Mouse (Mus musculus) liver, adult 2 months (tissue): ENCODE results near the gene Mt2. TPM values are rescaled to one million over a fixed set of nuclear protein-coding genes. Genes with fewer than 3 reads are reported as not detected.
"Not testable (repeated sequence)": the region's sequence is repeated elsewhere in the genome, so short reads cannot be mapped to it uniquely, and the experiment has no call there.

Experiments
- DNase-seq: peaks from one replicate; pipeline ENCODE4 v3.0.0-alpha.2; 2011; ENCODE audit warnings: low read depth, low spot score; ENCODE audit errors: extremely low read depth
- H3K27ac ChIP-seq: fragments of 200-500 bp; replicated peaks from 2 replicates; pipeline ENCODE4 v1.5.1; 2012; ENCODE audit warnings: low read depth, mild to moderate bottlenecking, control low read depth, inconsistent platforms, low read length; ENCODE audit not compliant: insufficient read depth
- H3K27me3 ChIP-seq: fragments of 200-500 bp; 2 replicates; pipeline ENCODE4 v1.6.1; 2012; ENCODE audit warnings: mild to moderate bottlenecking, moderate library complexity, low read length, inconsistent platforms; ENCODE audit not compliant: control insufficient read depth, insufficient read depth
- H3K36me3 ChIP-seq: fragments of 200-500 bp; 2 replicates; pipeline ENCODE4 v1.6.1; 2012; ENCODE audit warnings: low read length, inconsistent platforms; ENCODE audit not compliant: control insufficient read depth, insufficient read depth
- H3K4me1 ChIP-seq: fragments of 200-500 bp; 2 replicates; pipeline ENCODE4 v1.6.1; 2011; ENCODE audit warnings: low read length; ENCODE audit not compliant: control insufficient read depth, insufficient read depth
- H3K4me3 ChIP-seq: fragments of 200-500 bp; 2 replicates; pipeline ENCODE4 v1.5.1; 2011; ENCODE audit warnings: low read depth, mild to moderate bottlenecking, control low read depth, low read length, moderate library complexity; ENCODE audit not compliant: insufficient read depth
- H3K79me2 ChIP-seq: fragments of 200-500 bp; 2 replicates; pipeline ENCODE4 v1.6.1; 2012; ENCODE audit warnings: inconsistent platforms, mild to moderate bottlenecking, low read length, moderate library complexity; ENCODE audit not compliant: control insufficient read depth, insufficient read depth
- H3K9ac ChIP-seq: fragments of 200-500 bp; 2 replicates; pipeline ENCODE4 v1.6.1; 2012; ENCODE audit warnings: low read depth, mild to moderate bottlenecking, control low read depth, inconsistent platforms, low read length
- CTCF ChIP-seq: fragments of 200-500 bp; IDR thresholded peaks from 2 replicates; pipeline ENCODE4 v1.5.1; 2011; ENCODE audit warnings: low read depth, low read length, control low read depth
- POLR2A ChIP-seq: fragments of 200-500 bp; IDR thresholded peaks from 2 replicates; pipeline ENCODE4 v1.6.1; 2011; ENCODE audit warnings: low read length, control low read depth; ENCODE audit not compliant: insufficient read depth; ENCODE audit errors: extremely low read depth
- WGBS: fragments of 180-500 bp; shearing (Covaris S2); methylation state at CpG from one replicate; pipeline ENCODE4 v1.1.7; 2018; 5-methylcytosine and 5-hydroxymethylcytosine counted together
- polyA plus RNA-seq: library from polyadenylated mRNA; depleted of rRNA; stranded (reverse); fragments of >200 nt; gene quantifications from 2 replicates; pipeline ENCODE4 v1.2.3, GENCODE M21; 2012
- total RNA-seq: library from RNA; depleted of rRNA; stranded (reverse); fragments of >200 nt; gene quantifications from 2 replicates; pipeline ENCODE4 v1.2.3, GENCODE M21; 2014

Mt2 gene
- total and polyA plus RNA-seq, 2 experiments = 9.4 to 120 TPM

DNA sequence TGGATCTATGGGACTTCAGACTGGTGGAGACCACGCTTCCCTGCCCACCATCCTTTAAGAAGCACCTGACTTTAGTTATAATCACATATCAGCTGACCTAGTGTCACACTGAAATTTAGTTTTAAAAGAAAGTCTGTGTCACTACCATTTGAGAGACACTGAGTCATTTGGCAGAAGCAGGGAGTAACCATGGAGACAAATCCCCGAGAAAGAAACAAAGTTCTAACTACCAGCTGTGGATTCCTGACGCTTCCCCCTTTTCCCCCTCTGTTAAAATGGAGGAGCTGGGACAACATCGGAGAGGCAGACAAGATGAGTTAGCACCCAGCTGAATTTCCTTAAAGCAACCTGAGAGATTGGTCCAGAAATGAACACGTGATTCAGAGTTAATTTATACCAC lies 24.2 kb upstream of the Mt2 start:
- Histone ChIP-seq H3K4me1 (no peaks in the 10 kb centered on the region), H3K4me3 (no peak overlapping the region), H3K27me3 (no peaks in the 10 kb centered on the region), H3K36me3 (no peaks in the 10 kb centered on the region), H3K9ac (no peak overlapping the region), H3K79me2 (no peaks in the 10 kb centered on the region), H3K27ac (no peak overlapping the region)
- TF ChIP-seq CTCF = no peak
- no peak for TF ChIP-seq POLR2A
- no peak for DNase-seq
- WGBS = 57% methylated on average over 5 of the region's 5 CpGs

DNA sequence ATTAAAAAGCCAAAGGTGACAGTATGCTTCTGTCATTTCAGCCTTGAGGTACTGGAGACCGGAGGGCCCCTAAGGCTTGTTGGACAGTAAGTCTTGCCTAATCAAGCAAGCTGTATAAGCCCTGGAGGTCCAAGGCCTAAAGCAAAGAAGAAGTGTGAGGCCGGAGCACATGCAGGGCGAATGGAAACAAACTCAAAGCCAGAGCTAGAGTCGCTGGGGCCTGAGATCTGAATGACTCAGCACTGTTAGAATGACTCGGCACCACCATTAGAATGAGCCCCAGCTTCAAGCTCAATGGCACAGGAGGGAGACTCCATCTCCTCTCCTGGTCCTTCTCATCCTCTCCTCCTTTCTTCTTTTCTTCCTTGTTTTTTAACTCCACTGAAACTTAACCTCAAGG lies 21.5 kb upstream of the Mt2 start:
- no peak overlapping the region for H3K9ac ChIP-seq
- no peaks in the 10 kb centered on the region for H3K4me1 ChIP-seq
- DNase-seq = no peak
- TF ChIP-seq CTCF (no peak), POLR2A (no peak)
- no peak overlapping the region for H3K27ac ChIP-seq
- no peaks in the 10 kb centered on the region for H3K27me3 ChIP-seq
- H3K4me3 ChIP-seq = no peak overlapping the region
- WGBS = 80% methylated on average over 5 of the region's 5 CpGs
- H3K79me2 ChIP-seq = no peaks in the 10 kb centered on the region
- H3K36me3 ChIP-seq = no peaks in the 10 kb centered on the region

DNA sequence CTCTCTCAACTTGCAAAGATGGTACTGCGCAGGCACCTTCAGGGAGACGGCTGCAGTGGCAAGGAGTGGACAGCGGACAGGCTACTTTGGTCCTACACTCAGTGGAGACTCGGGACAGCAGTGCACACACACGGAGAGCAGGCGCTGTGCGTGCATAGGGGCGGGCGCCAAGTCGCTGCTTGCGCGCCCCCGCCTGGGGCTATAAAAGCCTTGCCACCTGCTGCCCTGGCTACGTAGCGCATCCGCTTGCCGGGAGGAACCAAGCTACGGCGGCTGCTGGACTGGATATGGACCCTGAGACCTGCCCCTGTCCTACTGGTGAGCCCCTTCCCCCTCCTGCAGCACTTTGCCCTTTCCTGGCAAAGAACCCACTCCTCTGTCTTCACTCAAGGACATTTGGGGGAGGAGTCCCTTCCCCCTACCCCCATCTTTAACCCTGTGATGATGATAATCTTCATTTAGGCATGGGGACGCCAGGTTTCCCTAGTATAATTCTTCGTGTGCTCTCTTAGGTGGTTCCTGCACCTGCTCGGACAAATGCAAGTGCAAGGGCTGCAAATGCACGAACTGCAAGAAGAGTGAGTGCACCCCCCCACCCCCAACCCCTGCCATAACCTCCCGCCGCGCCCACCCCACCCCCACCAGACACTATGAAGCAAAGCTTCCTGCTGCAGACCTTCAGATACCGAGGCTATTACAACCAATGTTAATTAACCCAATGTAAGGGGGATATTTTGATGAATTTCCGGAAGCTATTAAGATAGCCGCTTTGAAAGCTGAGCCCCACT lies 19.8 kb upstream of the Mt2 start, which contains the start of gene Mt3:
Gene Mt3 (plus strand): TSS at position 95 of the 788 bp plus-strand sequence.
- no peak for DNase-seq
- Histone ChIP-seq H3K9ac (0 out of 2 replicates have a peak within 1 kb of the TSS, but pooled peaks have one; percentile 24), H3K4me3 (no peak within 1 kb of the TSS), H3K27ac (no peak within 1 kb of the TSS), H3K27me3 (no peaks in the 10 kb centered on the region), H3K79me2 (no peaks in the 10 kb centered on the region), H3K36me3 (no peaks in the 10 kb centered on the region), H3K4me1 (no peaks in the 10 kb centered on the region)
- TF ChIP-seq CTCF (peak; percentile 37), POLR2A (no peak)
- WGBS = 5% methylated on average over 29 of the region's 29 CpGs

DNA sequence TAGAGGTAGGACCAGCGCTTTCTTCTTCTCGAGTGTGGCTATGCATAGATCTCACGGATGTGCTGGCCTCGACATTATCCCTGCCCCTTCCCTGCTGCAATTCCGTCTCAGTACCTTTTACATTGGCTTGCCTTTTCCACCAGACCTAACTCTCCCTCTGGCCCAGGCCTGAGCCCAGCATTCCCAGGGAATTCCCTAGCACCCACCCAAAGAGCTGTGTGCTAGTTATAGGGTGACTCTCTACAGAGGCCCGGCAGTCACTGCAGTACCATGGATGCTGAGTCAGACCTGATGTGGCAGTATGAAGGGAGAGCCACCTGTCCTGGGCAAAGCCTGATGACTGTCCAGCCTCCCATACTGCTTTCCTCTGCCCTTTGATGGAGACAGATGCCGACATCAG lies 19.0 kb upstream of the Mt2 start:
- H3K79me2 ChIP-seq = no peaks in the 10 kb centered on the region
- WGBS = 42% methylated on average over 7 of the region's 7 CpGs
- no peaks in the 10 kb centered on the region for H3K4me1 ChIP-seq
- H3K36me3 ChIP-seq = no peaks in the 10 kb centered on the region
- no peak overlapping the region for H3K4me3 ChIP-seq
- DNase-seq = no peak
- no peak overlapping the region for H3K9ac ChIP-seq
- no peaks in the 10 kb centered on the region for H3K27me3 ChIP-seq
- H3K27ac ChIP-seq = no peak overlapping the region
- TF ChIP-seq POLR2A (no peak), CTCF (no peak)

DNA sequence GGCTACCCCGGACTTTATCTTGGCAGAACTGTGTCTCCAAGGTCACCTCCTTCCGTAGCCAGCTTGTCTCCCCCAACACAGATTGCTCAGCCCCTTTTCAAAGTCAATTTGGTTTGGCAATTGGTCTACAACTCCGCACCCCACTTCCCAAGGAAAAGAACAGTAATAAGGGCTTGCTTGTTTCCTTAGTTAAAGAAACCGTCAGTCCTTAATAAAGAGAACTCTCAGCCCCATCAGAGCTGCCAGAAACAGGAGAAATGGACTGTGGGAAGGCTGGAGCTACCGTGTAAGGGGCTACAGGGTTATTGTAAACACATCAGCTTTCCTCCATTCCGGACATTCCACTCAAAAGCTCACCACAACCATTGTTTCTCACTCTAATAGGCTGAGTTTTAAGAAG lies 17.9 kb upstream of the Mt2 start:
- Histone ChIP-seq H3K9ac (no peak overlapping the region), H3K36me3 (no peaks in the 10 kb centered on the region), H3K79me2 (no peaks in the 10 kb centered on the region), H3K4me1 (no peaks in the 10 kb centered on the region), H3K27me3 (no peaks in the 10 kb centered on the region), H3K27ac (no peak overlapping the region), H3K4me3 (no peak overlapping the region)
- no peak for DNase-seq
- TF ChIP-seq CTCF (no peak), POLR2A (no peak)
- WGBS = 71% methylated on average over 6 of the region's 6 CpGs

DNA sequence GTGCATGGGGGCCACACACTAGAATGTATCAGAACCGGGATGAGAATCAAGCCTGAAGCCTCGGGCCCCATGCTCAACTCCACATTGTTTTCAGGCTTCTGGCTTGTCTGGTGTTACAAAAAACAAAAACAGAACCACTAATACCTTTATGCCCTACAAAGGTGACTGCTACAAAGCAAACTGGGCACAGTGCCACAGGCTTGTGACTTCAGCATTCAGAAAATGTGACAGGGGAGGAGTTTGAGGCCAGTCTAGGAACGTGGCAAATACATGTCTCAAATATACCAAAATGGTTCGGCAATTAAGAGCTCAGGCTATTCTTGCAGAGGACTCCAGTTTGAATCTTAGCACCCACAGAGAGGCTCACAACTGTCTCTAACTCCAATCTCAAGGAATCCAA lies 16.4 kb upstream of the Mt2 start:
- no peak for DNase-seq
- no peak overlapping the region for H3K4me3 ChIP-seq
- H3K79me2 ChIP-seq = no peaks in the 10 kb centered on the region
- H3K27me3 ChIP-seq = no peaks in the 10 kb centered on the region
- H3K27ac ChIP-seq = no peak overlapping the region
- TF ChIP-seq CTCF (no peak), POLR2A (no peak)
- WGBS = 58% methylated on average over 4 of the region's 4 CpGs
- H3K9ac ChIP-seq = no peak overlapping the region
- no peaks in the 10 kb centered on the region for H3K4me1 ChIP-seq
- H3K36me3 ChIP-seq = no peaks in the 10 kb centered on the region

DNA sequence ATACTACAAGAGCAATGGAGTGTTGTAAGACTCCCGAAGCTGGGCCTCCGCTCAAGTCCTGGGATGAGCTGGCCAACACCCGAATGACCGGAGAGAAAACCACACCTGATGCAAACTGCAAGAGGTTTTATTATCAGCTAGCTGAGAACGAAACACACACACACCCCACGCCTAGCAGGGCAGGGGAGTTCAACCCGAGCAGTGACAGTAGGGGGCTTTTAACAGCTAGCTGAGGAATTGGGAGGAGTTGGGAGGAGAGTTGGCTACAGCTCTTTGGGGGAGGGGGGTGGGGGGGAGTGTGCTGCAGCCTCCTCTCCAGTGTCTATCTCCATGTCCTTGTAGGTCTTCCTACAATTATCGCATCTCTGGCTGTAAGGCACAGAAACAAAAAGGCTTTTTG lies 6.7 kb upstream of the Mt2 start:
- 63% methylated on average over 8 of the region's 8 CpGs for WGBS

More for the DNA sequence above, 6.7 kb upstream of the Mt2 start:
- not testable (repeated sequence) for H3K36me3 ChIP-seq, H3K27ac ChIP-seq, H3K4me1 ChIP-seq, H3K9ac ChIP-seq, H3K4me3 ChIP-seq, H3K27me3 ChIP-seq, DNase-seq, H3K79me2 ChIP-seq
